ENCODE assay signal across 20 mouse cellular contexts in the genomic region with DNA sequence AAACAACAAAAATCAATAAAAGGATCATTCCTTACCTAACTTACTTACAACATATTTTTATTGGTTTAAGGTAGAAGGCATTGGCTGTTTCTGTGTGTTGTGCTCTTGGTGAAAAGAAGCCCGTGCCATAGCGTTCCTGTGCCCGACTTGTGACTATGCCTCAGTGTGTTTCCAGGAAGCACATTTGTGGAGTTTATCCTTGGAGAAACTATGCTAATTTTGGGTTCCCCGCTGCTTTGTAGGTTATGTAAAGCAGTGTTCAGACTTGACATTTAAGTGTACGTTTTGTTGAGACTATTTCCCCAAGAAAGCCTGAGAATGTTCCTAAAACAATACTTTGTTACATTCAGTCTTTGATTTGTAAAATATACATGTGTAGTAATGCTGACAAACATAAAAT.
DNase-seq lines count a peak whose midpoint lies in the region; ATAC-seq lines count a peak whose summit lies in the region.
"Had no signal": no experiment of that assay in that cellular context is flagged by ENCODE, and none has a peak within 500 bp of the region (broad histone marks: within the 10 kb centered on the region; RNA-seq: fewer than 3 reads in every experiment).

No protein-coding gene starts in this region.

- no peak for DNase-seq in frontal cortex, postnatal 25 days (ENCODE audit: low spot score in 2 of 2)
- DNase-seq in right cerebral cortex, adult 18-20 months, result peak; percentile 4
- no peak for DNase-seq in right cerebral cortex, postnatal 4 days
- DNase-seq in R1 (ENCODE audit: low read depth, low spot score), result peak; percentile 2
- peak; percentile 19 for DNase-seq in telencephalon, adult 2 months (ENCODE audit: low read depth, low spot score)
- no peak for DNase-seq in testis, postnatal 10 days (ENCODE audit: low spot score)
- DNase-seq: adrenal gland, adult 2 months; adrenal gland, postnatal 10 days; adrenal gland, postnatal 25 days; B cell, adult 2 months; cerebellum, adult 11-12 months; cerebellum, adult 2 months; cerebellum, adult 9-10 months; cerebellum, postnatal 10 days; cerebellum, postnatal 25 days had no signal

- ATAC-seq in frontal cortex, adult (ENCODE audit: low TSS enrichment), result peak; percentile 79
- ATAC-seq: CD4-positive, CD25-positive, alpha-beta regulatory T cell, adult 4 months; forebrain, embryonic 14.5 days; forebrain, embryonic 16.5 days; Patski had no signal

Comparison
In these comparisons a context has a peak if more than half of its experiments do, and no peak if none do; other contexts are left out.
1. DNase-seq: peak in right cerebral cortex, adult 18-20 months (single experiment), R1 (single experiment) and telencephalon, adult 2 months (single experiment); none in frontal cortex, postnatal 25 days (0 of 2), right cerebral cortex, postnatal 4 days (single experiment) and testis, postnatal 10 days (single experiment).